16 mouse cellular contexts compared by ENCODE assay signal in the genomic region with DNA sequence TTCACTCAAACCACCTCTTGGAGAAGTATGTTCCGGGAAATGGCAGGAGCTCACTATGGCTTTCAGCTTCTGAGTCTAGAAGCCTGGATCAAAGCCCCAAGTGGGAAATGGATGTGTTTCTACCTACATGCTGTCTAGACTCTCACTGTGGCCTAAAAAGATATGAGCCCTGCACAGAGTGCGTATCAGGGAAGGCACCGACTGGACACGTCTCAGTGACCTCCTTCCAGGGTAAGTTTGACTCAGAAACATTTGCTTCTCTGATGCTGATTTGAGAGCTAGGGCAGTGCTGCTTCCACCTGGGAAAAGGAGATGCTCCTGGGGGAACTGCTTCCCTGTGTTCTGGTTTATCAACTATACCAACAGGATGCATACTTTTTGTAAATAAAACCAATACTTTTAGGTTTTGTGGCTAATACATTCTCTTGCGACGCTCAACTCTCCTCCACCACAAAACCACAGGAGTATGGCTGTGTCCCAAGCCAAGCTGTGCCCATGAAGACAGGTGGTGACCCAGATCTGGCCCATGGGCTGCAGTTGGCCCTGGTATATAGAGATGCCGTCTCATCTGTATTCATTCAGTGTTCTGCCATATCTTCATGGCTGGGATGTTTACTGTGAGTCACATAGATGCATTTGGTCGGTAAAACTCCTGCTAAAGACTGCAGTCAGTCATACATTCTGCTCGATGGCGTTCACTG. TPM values are rescaled to one million over a fixed set of nuclear protein-coding genes. Genes with fewer than 3 reads are reported as not detected.
DNase-seq lines count a peak whose midpoint lies in the region; ATAC-seq lines count a peak whose summit lies in the region.
"Had no signal": no experiment of that assay in that cellular context is flagged by ENCODE, and none has a peak within 500 bp of the region (broad histone marks: within the 10 kb centered on the region; RNA-seq: fewer than 3 reads in every experiment).

No protein-coding gene starts in this region.

- peak; percentile 25 for DNase-seq in gastrocnemius, adult 18-20 months (ENCODE audit: low spot score)
- DNase-seq in gastrocnemius, postnatal 10 days, result no peak
- DNase-seq in brain, adult 2 months (ENCODE audit: low read depth, low spot score), result peak; percentile 92
- peak; percentile 85 for DNase-seq in cerebellum, adult 9-11 months
- DNase-seq in spleen, adult 12 weeks (ENCODE audit: low spot score), result no peak
- DNase-seq in kidney, postnatal 36 days, result no peak
- no peak for DNase-seq in natural killer cell, adult 2 months (ENCODE audit: low spot score in 2 of 2)
- DNase-seq: adrenal gland, adult 2 months; gastrocnemius, postnatal 36 days; heart, postnatal 10 days; kidney, adult 2 months; lung, adult 18-20 months; lung, postnatal 14 days; thymus, adult 2 months had no signal

- ATAC-seq in hematopoietic stem cell, adult 5-6 weeks (replicated peaks in 1 of 2; ENCODE audit: insufficient read depth in 1 of 2, low FRiP score in 2 of 2, low TSS enrichment in 1 of 2, low read depth in 1 of 2, poor library complexity in 2 of 2, severe bottlenecking in 2 of 2), result peak; percentile 44 to 51; a peak in 1 of 4 replicates
- ATAC-seq: inflammation-experienced regulatory T-cells, adult 6 months had no signal

RNA-seq across cellular contexts. Expression of a gene that starts 36.9 kb away (rescaled TPM):
- 10 to 100 TPM; 30.1 to 36.7 TPM for total RNA-seq in gastrocnemius, adult 18-20 months (2021)
- 10 to 100 TPM; 41.8 to 43.1 TPM for total RNA-seq in gastrocnemius, postnatal 10 days (2021)
- total RNA-seq in hematopoietic stem cell, adult 5-6 weeks (2017), result 102 and 115 TPM in 2 replicates

Comparison
In these comparisons a context has a peak if more than half of its experiments do, and no peak if none do; other contexts are left out.
1. DNase-seq: peak in gastrocnemius, adult 18-20 months (single experiment), brain, adult 2 months (single experiment) and cerebellum, adult 9-11 months (single experiment); none in gastrocnemius, postnatal 10 days (single experiment), spleen, adult 12 weeks (single experiment), kidney, postnatal 36 days (0 of 2) and natural killer cell, adult 2 months (0 of 2).